Mouse (Mus musculus) ES-Bruce4 (cell line): ENCODE measurements around the gene Olfr1447. TPM values are rescaled to one million over a fixed set of nuclear protein-coding genes. Genes with fewer than 3 reads are reported as not detected.

Experiments used
- H3K27ac ChIP-seq: 2 replicates; pipeline ENCODE4 v1.5.1; 2012; ENCODE audit warnings: low read length, inconsistent platforms; ENCODE audit not compliant: insufficient read depth
- H3K27me3 ChIP-seq: 2 replicates; pipeline ENCODE4 v1.6.1; 2012; ENCODE audit warnings: mild to moderate bottlenecking, low read length, inconsistent platforms; ENCODE audit not compliant: control insufficient read depth, poor library complexity, insufficient read depth, severe bottlenecking
- H3K36me3 ChIP-seq: 2 replicates; pipeline ENCODE4 v1.6.1; 2012; ENCODE audit warnings: inconsistent platforms, mild to moderate bottlenecking, low read length, moderate library complexity; ENCODE audit not compliant: control insufficient read depth, poor library complexity, insufficient read depth, severe bottlenecking
- H3K4me1 ChIP-seq: one replicate; pipeline ENCODE4 v1.8.1; 2011; ENCODE audit warnings: low read length; ENCODE audit not compliant: control insufficient read depth, insufficient read depth
- H3K4me3 ChIP-seq: 2 replicates; pipeline ENCODE4 v1.5.1; 2011; ENCODE audit warnings: low read depth, mild to moderate bottlenecking, low read length
- H3K9ac ChIP-seq: 2 replicates; pipeline ENCODE4 v1.6.1; 2012; ENCODE audit warnings: low read depth, mild to moderate bottlenecking, inconsistent platforms; ENCODE audit not compliant: poor library complexity, severe bottlenecking
- H3K9me3 ChIP-seq: replicated peaks from 2 replicates; pipeline ENCODE4 v1.6.1; 2012; ENCODE audit warnings: mild to moderate bottlenecking, low read length, inconsistent platforms; ENCODE audit not compliant: control insufficient read depth, poor library complexity, insufficient read depth, severe bottlenecking
- CTCF ChIP-seq: IDR thresholded peaks from one replicate; pipeline ENCODE4 v1.8.1; 2011; ENCODE audit warnings: low read depth, low read length
- EP300 ChIP-seq: IDR thresholded peaks from 2 replicates; pipeline ENCODE4 v1.6.1; 2011; ENCODE audit warnings: low read depth, low read length; ENCODE audit not compliant: insufficient read depth
- POLR2A ChIP-seq: IDR thresholded peaks from one replicate; pipeline ENCODE4 v1.8.1; 2011; ENCODE audit warnings: low read length; ENCODE audit not compliant: insufficient read depth
- polyA plus RNA-seq: library from polyadenylated mRNA; stranded (reverse); fragments of >200 nt; gene quantifications from 2 replicates; pipeline ENCODE4 v1.2.4, GENCODE M21; 2011; ENCODE audit warnings: low read depth; ENCODE audit not compliant: missing spikeins, insufficient read depth, insufficient read length

Olfr1447 gene
- polyA plus RNA-seq, 1 experiment, result not detected

DNA sequence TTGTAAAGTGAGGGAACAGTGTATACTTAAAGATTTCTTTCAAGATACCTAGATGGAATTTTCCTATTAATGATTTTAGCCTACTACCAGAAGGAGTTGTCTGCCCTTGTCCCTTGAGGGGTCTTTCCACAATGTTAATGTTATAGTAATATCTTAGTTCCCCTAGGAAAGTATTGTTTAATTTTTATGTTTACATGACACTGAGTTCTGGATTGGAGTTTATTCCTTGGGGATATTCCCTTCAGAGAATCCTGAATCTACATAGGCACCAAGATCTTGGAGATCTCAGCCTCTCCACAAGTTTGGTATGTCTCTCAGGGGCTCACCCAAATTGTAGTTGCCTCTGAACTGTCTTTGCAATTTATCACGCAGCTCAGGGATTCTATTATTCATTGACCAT, 46.6 kb downstream of the Olfr1447 start, which contains the start of gene Olfr1444:
Olfr1444 (plus strand) TSS at position 301 of the 400 bp plus-strand sequence.
- H3K36me3 ChIP-seq, result no peaks in the 10 kb centered on the region
- no peak within 1 kb of the TSS for H3K9ac ChIP-seq
- no peaks in the 10 kb centered on the region for H3K4me1 ChIP-seq
- H3K27ac ChIP-seq, result no peak within 1 kb of the TSS
- TF ChIP-seq EP300, result no peak
- no peak for TF ChIP-seq CTCF
- no peak for TF ChIP-seq POLR2A
- H3K27me3 ChIP-seq, result no peaks in the 10 kb centered on the region
- no peak within 1 kb of the TSS for H3K4me3 ChIP-seq
- no peaks in the 10 kb centered on the region for H3K9me3 ChIP-seq

Other genes starting within 250 kb of the Olfr1447 start
- gene Olfr1442, start 233.3 kb downstream of the Olfr1447 start, polyA plus RNA-seq, result not detected in 2 replicates
- not detected in 2 replicates for gene Olfr1443, start 225.6 kb downstream of the Olfr1447 start, polyA plus RNA-seq
- gene Keg1, start 208.0 kb downstream of the Olfr1447 start, polyA plus RNA-seq, result not detected in 2 replicates
- 6.4 and 6.7 TPM in 2 replicates for gene Cntf, start 138.1 kb downstream of the Olfr1447 start, polyA plus RNA-seq
- 40.9 and 48.9 TPM in 2 replicates for gene Zfp91, start 107.6 kb downstream of the Olfr1447 start, polyA plus RNA-seq
- 0.65 and 0.72 TPM in 2 replicates for gene Lpxn, start 107.5 kb downstream of the Olfr1447 start, polyA plus RNA-seq
- 12.2 and 13.8 TPM in 2 replicates for gene Gm5244, start 57.1 kb downstream of the Olfr1447 start, polyA plus RNA-seq
- gene Olfr1444, start 46.5 kb downstream of the Olfr1447 start, polyA plus RNA-seq, result not detected in 2 replicates
- gene Olfr1445, start 19.9 kb downstream of the Olfr1447 start, polyA plus RNA-seq, result not detected in 2 replicates
- gene Olfr1446, start 10.2 kb downstream of the Olfr1447 start, polyA plus RNA-seq, result not detected in 2 replicates
- not detected in 2 replicates for gene Olfr1448, start 20.7 kb upstream of the Olfr1447 start, polyA plus RNA-seq
- gene Olfr1449, start 27.1 kb upstream of the Olfr1447 start, polyA plus RNA-seq, result not detected in 2 replicates
- gene Olfr1450, start 46.5 kb upstream of the Olfr1447 start, polyA plus RNA-seq, result not detected in 2 replicates
- not detected in 2 replicates for gene Olfr1451, start 91.3 kb upstream of the Olfr1447 start, polyA plus RNA-seq
- gene Olfr1453, start 124.6 kb upstream of the Olfr1447 start, polyA plus RNA-seq, result not detected in 2 replicates
- not detected in 2 replicates for gene Olfr1454, start 156.9 kb upstream of the Olfr1447 start, polyA plus RNA-seq
- gene Olfr1457, start 194.1 kb upstream of the Olfr1447 start, polyA plus RNA-seq, result not detected in 2 replicates
- not detected in 2 replicates for gene Olfr1458, start 203.0 kb upstream of the Olfr1447 start, polyA plus RNA-seq
- gene Olfr1459, start 245.8 kb upstream of the Olfr1447 start, polyA plus RNA-seq, result 0.09 and 0.12 TPM in 2 replicates